Mouse (Mus musculus) embryo, embryonic 11 days (tissue): ENCODE results near the gene Pdxk.
"Not testable (repeated sequence)": the region's sequence is repeated elsewhere in the genome, so short reads cannot be mapped to it uniquely, and the experiment has no call there.

Source experiments
- DNase-seq: peaks from one replicate; pipeline ENCODE4 v3.0.0-alpha.2; 2015

Gene Pdxk

DNA sequence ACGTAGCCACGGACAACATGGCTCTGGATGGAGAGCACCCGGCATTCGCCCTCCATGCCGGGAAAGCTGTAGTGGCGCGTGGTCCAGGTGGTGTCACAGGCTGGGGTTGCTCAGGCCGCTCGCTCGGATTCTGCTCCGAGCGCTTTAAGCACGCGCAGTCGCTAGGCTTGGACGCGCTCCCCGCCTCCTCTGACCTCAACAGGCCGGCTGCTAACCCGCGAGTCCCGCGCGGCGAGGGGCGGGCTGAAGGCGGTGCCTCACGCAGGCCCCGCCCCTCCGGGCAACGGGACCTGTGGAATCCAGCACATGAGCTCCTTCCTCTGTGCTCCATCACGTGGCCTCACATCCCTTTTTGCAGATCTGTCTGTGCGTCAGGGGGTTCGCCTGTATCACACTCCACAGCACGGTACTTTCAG, at the start of gene Pdxk:
Gene Pdxk (minus strand): TSS at position 184 of the 416 bp plus-strand sequence.
- peak; percentile 96 for DNase-seq

DNA sequence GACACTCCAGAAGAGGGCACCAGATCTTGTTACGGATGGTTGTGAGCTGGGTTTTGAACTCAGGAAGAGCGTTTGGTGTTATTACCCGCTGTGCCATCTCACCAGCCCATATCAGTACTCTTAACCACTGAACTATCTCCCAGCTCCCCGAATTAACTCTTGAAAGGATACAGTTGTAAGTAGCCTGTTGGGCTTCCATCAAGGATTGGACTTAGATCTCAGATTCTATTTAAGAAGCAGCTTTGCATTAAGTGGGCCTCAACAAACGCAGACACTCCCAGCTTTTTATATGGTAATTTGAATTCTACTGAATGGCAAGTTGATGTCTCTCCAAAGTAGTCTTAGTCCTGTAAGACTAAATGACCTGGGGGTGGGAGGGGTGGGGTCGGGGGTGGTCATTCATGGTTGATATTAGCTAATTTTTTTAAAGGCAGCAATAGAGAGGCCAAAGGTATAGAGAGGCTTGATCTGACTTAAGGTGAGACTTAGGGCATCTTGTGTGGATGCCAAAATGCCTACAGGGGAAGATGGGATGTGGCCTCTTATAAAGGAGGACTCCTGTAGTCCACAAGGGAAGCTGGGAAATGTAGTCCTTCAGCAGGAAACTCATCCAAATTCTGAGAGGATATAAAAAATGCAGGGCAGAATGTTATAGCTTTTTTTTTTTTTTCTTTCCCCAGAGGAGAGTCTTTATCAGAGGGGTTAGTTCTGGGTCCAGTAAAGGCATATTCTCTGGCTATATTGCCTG, 38.4 kb upstream of the Pdxk start:
- no peak for DNase-seq

DNA sequence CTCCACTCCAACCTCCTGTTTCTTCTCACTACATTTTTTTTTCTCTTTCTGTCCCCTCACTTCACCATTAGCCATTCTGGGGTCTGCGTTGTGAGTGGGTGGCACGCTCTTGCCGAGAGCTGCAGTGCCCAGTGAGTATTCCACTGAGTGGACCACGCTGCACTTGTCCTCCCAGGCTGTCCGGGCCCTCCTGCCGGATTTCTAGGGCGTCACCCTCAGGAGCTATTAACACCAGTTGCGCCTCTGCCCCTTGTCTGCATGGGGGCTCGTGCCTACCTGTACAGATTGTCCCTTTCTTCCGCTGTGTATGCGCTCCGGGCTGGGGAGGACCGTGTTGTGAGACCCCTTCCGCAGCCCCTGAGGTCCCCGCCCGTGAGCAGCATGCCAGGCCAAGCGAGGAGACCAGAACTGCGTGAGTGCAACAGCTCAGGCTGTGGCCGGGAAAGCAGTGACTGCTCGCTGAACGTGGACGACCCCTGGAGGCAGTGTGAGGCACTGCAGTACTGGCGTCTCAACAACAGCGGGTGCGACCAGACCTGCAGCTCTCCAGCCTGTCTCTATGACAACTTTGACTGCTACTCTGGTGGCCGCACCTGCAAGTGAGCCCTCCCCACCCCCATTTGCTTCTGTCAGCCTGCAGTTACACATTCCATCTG, 22.8 kb upstream of the Pdxk start:
- DNase-seq = peak; percentile 86

DNA sequence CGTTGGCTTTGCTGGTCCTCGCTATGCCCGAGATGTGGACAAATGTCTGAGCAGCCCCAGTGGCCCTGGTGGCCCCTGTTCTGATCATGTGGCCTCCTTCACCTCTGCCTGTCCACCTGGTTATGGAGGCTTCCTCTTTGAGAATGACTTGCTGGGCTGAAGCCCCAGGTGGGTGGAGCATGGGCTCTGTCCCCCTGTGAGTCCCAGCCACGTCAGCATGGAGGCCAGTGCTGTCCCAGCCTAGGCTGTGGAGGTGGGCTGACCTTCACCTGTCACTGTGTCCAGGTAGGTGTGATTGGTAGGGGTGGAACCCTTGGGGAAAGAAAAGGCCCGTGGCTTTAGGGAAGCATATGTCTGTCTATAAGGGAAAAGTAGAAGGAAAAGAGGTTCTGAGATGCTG, 22.1 kb upstream of the Pdxk start:
- no peak for DNase-seq

DNA sequence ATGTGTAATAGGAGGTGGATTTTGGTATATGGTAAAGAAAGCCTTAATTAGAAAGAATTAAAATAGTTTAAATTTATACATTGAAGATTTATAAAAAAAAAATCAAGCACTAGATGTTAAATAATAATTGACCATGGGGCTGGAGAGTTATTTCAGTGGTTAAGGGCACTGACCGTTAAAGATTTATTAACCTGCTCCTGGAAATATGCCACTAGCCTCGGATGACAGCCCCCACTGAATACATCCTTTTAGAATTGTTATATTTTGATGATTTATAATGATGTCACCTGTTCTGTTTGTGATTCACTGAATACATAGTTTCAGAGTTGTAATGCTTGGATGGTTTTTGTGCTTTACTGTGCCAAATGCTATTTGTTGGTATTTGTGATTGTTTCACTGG, 20.6 kb upstream of the Pdxk start:
- DNase-seq = not testable (repeated sequence)

DNA sequence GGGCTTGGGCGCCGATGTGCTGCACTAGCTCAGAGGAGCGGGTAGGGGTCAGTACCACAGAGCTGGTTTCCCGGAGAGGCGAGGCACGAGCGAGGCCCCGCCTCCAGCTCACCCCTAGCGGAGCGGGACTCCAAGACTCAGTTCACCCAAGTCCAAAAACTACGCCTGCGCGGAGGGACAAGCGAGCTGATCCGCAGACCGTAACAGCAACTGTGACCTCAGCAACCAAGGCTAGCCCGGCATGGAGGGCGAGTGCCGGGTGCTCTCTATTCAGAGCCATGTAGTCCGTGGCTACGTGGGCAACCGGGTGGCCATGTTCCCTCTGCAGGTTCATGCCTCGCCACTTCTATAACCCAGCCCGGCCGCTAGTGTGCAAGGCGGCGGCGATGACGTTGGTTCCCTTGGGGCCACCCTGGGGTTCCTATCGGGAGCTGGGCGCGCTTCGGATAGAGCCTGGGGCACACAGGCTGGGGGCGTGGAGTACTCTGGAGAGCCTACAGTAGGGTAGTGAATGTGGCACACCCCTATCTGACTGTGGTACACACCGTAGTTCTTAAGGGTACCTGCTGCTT, 17.2 kb upstream of the Pdxk start:
- peak; percentile 92 for DNase-seq

DNA sequence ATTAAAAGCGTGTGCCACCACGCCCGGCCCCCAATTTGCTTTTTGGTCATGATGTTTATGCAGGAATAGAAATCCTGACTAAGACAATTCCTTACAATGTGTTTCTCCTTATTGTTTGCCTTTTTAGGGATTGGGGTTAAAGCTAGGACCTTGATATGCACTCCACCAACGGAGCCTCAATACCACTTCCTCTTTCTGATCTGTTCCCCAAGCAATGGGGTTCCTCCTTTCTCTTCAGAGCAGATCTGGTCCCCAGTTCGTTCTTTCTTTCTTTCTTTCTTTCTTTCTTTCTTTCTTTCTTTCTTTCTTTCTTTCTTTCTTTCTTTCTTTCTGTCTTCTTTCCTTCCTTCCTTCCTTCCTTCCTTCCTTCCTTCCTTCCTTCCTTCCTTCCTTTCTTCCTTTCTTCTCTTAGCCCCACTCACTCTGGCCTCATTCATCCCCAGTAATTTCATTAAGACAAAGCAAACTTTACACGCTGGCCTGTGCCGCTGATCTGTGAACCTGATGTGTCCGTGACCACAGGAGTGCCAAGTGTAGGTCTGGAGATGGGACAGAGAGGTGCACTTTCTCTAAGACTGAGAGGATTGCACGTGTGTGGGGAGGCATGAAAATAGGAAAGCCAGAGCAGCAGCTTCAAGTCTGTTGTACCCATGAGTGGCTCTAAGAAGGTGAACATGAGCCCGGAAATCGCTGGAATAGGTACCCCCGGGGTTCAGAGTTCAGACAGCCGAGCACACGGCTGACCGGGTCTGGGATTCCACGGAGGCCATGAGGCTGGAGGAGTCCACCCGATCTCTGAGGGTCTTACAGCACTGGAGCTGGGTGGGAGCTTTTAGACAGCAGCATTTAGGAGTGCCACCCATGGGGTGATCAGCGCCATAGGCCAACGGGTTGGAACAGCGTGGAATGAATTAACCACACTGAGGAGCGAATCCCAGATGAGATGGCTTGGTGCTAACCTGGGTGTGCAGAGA, 16.5 kb upstream of the Pdxk start:
- DNase-seq = no peak

DNA sequence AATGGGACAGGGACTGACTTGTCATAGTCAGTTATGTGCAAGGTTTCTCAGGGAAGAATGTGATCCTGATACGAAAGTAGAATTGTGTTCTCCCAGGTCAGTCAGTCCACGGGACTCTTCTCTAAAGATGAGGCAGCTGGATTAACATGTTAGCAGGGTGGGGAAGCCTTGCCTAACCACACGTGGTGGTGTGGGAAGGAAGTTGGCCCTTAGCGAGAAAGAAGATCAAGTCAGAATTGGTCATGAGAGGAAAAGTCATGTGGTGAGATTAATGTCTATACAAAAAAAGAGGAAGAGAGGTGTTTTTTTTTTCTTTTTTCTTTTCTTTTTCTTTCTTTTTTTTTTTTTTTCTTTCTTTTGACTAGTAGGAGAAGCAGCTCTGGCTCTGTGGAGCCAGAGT, 12.0 kb upstream of the Pdxk start:
- DNase-seq = no peak

DNA sequence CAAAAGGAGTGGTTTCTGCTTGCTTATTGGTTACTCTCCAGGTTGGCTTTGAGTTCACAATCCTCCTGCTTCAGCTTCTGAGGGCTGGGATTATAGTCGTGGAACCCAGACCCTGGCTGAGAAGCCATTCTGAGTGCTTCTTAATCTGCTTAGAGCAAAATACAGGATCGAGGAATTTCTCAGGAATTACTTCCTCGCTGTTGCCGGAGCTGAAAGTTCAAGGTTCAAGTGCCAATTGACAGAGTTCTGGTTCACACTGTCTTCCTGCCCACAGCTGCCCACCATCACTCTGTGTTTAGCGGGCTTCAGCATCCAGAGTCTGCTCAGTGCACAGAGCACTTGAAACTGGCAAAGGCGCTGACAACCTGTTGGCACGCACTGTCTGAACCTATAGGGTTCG, 10.0 kb upstream of the Pdxk start:
- no peak for DNase-seq

DNA sequence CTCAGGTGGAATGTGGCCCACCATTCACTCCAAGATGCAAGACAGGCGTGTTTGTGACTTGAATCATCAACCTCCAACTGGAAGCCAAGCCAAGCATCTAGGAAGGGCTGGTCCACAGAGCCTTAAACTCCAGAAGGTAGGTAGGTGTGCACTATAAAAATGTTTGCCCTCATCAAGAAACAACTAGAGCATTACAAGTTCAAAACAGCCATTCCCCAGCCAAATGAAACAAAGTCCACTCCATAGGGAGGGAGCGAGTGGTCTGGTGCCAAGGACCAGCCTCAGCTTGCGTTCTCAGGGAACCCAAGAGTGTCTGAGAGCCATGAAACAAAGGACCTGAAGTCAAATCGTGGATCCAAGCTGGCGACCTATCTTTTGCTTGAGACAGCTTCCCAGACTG, 8.7 kb upstream of the Pdxk start:
- no peak for DNase-seq

DNA sequence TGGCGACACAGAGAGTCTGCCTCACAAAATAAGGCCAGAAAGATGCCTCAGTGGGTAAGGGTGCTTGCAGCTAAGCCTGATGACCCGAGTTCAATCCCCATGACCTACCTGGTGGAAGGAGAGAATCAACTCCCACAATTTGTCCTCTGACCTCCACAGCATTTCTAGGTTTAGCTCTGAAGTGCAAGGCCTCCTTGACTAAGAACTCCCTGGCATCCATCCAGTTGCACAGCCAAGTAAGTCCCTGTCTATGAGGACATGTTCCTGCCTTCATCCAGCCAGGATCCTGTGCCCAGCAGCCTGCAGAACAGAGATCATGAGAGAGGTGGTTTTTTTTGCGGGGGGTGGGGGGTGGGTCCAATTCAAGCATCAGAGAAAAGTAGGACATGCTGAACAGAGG, 7.3 kb upstream of the Pdxk start:
- no peak for DNase-seq

DNA sequence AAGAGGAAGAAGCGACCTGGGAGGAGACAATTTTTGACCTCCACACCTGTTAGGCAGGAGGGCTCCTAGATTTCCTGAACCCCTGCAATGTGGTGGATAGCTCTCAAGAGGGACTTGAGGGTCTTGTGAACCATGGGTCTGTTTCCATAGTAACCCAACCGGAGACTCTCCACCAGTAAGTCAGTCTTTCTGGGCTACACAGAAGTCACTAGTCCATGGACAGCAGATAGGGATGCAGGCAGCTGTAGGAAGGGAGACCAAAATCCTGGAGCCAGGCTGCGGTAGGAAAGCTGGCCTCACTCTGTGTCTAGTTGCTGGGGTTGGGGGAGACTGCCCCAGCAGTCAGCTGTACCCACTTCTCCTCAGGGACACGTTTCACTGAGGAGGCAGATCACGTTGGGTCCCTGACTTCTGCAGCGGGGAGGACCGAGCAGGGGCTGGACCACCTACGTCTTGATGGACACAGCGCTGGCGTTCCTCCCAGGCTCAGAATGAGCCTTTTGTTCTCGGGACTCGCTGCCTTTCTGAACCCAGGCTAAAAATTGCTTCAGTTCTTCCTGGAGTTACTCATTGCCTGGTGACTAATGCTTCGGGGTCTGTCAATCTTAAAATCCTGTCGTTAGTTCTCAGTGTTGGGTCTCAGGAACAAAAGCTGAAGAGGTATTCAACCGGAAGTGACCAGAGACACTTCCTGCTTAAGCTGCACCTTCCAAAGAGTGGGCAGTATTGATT, 6.0 kb upstream of the Pdxk start:
- peak; percentile 32 for DNase-seq

DNA sequence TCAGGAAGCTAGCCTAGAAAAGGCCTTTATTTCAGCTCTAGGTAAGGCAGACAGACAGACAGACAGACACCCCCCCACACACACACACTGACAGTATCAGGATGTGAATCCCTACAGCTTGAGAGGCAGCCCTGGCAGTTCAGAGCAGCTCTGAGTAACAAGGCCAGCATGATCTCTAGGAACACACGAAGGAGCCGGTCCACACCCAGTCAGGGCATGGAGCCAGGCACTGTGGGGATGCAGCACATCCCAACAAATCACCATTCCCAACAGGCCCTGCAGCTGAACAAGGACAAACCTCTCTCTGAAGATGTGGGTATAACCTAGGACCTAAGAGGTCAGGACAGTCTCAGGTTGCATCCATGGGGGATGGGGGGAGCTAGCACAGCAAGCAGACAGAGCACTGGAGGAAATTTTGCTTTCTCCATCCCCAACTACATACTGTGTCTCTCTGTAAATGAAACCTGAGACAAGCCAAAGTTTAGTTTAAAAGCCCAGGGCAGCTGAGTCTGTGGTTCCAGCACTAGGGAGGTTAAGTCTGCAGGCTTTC, 3.1 kb upstream of the Pdxk start:
- peak; percentile 53 for DNase-seq

DNA sequence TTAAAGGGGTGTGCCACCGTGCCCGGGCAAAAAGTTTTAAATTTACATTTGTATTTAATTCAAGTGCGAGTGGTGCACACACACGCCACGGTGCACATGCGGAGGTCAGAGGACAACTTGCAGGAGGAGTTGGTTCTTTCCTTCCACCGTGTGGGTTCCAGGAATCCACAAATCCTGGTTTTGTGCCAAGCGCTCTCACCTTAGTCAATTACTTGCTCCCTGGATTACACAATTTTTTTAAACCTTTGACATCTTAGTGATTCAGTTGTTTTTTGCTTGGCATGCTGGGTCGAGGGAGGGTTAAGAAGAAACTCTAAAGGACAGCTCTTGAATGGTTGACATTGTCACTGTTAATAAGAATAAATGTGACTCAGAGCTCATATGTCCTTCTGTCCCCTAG, 1.9 kb upstream of the Pdxk start:
- no peak for DNase-seq

DNA sequence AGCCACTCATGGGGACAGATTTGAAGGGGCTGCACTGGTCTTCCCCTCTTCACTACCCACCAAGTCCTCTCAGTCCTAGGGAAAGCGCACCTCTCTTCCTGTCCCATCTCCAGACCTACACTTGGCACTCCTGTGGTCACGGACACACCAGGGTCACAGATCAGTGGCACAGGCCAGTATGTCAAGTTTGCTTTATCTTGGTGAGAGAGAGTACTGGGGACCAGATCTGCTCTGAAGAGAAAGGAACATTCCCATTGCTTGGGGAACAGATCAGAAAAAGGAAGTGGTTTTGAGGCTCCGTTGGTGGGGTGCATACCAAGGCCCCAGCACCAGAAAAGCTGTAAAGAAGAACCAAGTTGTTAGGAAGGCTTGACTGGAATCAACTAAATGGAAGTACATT, 697 bp upstream of the Pdxk start:
- DNase-seq = no peak

DNA sequence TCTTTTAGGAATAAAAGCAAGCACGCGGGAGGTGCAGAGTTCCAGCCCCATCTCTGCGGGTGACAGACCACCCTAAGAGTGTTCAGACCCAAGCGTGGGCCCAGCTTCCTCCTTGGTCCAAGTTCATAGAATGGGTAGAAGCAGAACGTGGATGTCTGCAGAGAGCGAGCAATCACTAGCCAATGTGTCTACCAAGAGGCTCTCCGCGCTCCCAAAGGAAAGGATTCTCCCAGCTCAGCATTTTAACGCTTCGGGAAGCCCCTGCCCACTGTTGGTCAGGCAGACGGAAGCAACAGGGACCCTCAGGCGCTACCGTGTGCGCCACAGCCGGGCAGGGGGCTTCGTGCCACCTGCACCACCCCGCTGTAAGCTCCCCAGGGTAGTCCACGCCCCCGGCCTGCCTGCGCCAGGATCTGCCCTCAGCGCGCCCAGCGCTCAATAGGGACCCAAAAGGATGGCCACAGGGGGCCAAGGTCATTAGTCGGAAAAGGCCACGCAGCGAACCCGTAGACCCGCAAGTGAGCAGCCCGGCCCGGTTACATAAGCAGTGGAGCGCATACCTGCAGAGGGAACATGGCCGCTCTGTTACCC, 479 bp downstream of the Pdxk start:
- DNase-seq = no peak

DNA sequence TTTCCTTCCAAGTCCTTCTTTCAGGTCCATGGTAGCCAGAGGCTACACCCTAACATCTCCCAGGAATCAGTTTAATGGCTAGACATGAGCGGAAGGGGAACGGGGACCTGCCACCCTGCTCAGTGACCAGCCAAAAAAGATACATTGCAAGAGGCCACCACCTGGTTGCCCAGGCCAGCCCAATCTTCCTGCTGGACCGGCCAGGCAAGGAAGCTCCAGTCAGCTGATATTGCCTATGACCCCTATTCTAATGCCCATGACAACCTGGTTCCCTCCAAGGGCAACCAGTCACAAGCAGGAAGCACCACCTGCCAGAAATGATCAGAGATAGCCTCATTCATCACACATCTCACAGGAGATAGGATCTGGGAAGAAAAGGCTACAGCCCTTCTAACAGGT, 1.0 kb downstream of the Pdxk start:
- DNase-seq = no peak

DNA sequence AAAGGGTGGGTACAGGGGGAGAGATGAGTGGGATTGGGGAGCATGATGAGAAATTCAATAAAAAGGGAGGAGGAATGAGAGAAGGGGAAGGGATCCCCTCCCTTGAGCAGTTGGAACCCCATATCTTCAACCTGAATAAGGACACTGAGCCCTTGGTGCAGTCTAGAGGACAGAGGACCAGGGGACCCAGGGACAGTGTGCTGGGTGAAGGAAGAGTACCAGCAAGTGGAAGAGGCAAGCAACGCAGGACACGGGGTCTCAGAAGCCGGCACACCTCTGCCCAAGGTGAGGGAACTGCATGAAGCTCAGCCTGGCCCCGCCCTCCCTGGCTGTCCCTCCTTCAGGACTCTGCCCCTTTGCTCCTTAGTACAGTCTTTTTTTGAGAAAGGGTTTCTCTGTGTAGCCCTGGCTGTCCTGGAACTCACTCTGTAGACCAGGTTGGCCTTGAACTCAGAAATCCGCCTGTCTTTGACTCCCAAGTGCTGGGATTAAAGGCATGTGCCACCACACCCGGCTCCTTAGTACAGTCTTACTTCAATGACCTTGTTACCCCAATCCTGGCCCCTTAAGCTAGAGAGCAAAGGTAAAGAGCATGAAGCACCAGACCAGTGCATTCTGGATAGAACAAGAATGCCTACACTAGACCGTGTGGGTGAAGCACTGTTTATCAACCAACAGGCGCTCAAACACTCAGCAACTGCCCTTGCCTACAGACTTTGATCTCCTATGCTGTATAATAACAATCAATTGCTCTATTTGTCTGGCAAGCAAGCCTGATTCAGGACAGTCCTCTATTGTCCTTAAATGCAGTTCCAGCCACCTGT, 1.6 kb downstream of the Pdxk start:
- no peak for DNase-seq

DNA sequence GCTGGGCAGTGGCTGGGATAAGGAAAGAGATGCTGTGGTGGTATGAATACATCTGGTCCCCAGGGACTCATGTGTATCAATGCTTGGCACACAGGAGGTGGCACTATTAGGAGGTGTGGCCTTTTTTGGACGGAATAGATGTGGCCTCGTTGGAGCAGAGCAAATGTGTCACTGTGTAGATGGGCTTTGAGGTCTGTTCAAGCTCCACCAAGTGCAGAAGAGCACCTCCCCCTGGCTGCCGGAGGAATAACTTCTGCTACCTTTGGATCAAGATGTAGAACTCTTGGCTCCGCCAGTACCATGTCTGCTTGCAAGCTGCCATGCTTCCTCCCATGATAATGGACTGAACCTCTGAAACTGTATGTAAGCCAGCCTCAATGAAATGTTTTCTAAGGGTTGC, 3.0 kb downstream of the Pdxk start:
- no peak for DNase-seq

DNA sequence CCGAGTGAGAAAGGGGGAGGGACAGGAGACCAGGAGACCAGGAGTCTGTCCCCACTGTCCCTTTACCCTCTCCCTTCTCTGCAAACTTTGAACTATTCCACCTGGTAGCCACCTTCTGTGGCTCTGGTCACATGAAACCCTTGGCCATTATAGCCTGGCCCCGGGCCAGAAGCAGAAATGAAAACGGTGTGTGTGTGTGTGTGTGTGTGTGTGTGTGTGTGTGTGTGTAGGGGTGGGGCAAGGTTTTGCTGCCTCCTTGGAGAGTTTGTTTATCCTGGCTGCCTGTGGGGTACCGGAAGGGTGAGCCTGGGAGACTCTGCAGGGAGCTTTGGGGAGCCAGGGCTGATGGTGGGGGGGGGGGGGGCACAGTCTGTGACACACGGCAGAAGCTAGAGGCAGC, 4.3 kb downstream of the Pdxk start:
- no peak for DNase-seq
